Mouse (Mus musculus): ENCODE results near the gene Gm10762.

DNA sequence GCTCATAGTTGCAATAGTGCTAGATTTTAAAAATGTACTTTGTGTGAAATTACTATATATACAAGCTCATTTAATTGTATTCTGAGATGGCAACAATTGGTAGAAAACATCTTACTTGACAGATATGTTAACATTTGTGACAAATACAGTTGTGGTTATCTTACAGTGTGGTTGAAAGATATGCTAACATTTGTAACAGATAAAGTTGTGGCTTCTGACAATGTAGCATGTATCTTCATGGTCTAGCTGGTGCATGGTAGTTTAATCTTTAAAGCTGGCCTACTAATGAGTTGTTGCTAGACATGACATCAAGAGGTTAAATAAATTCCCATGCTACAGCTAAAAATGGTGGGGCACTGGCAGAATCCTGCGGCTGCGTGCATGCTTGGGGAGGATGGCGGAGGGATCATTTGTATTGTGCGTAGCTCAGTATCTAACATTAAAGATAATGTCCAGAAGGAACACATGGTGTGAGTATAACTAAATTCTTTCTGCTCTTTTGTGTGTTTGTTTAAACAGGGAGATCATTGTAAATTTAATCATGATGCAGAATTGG is 38.7 kb upstream of the Gm10762 start:
- TF ChIP-seq CTCF (IDR thresholded peaks at IDR 0.05) (no peak), POLR2A (IDR thresholded peaks at IDR 0.05; ENCODE audit: insufficient read depth, low read depth, low read length) (no peak), EP300 (IDR thresholded peaks at IDR 0.05; ENCODE audit: insufficient read depth, low read depth, low read length) (no peak)

Measured in heart, adult 2 months (tissue).